Mouse (Mus musculus) megakaryocyte, embryonic 14.5 days (primary cell): Measurements from ENCODE around the gene Krt36. TPM values are rescaled to one million over a fixed set of nuclear protein-coding genes. Genes with fewer than 3 reads are reported as not detected.

Experiments
- H3K27me3 ChIP-seq: replicated peaks from 2 replicates; pipeline ENCODE3; 2012; ENCODE audit warnings: inconsistent platforms
- H3K36me3 ChIP-seq: replicated peaks from 2 replicates; pipeline ENCODE3; 2012; ENCODE audit warnings: low read length, inconsistent platforms, mixed read lengths
- H3K4me1 ChIP-seq: 2 replicates; pipeline ENCODE4 v1.6.1; 2012; ENCODE audit warnings: inconsistent platforms
- H3K4me3 ChIP-seq: replicated peaks from 2 replicates; pipeline ENCODE3; 2012; ENCODE audit warnings: moderate library complexity, mild to moderate bottlenecking, inconsistent platforms
- H3K9me3 ChIP-seq: 2 replicates; pipeline ENCODE4 v1.6.1; 2012; ENCODE audit warnings: inconsistent platforms
- FLI1 ChIP-seq: IDR thresholded peaks from 2 replicates; pipeline ENCODE4 v1.6.1; 2012; ENCODE audit warnings: low read length, inconsistent platforms, mixed read lengths
- GATA1 ChIP-seq: IDR thresholded peaks from 3 replicates; pipeline ENCODE4 v1.6.1; 2012; ENCODE audit warnings: mixed read lengths, low read length, inconsistent platforms, borderline replicate concordance
- polyA plus RNA-seq: library from polyadenylated mRNA; stranded (reverse); fragments of >175 nt; gene quantifications from 2 replicates; pipeline ENCODE4 v1.2.3, GENCODE M21; 2012; ENCODE audit warnings: low replicate concordance; ENCODE audit not compliant: insufficient read depth

Gene Krt36
- polyA plus RNA-seq, result not detected in 2 replicates

GRCm38 (mm10) chr11:100105576-100106122 is at the start of gene Krt36:
Gene Krt36 (minus strand): TSS chr11:100105626.
- Histone ChIP-seq H3K27me3 (no peaks in the 10 kb centered on the region), H3K36me3 (no peaks in the 10 kb centered on the region), H3K4me1 (no peaks in the 10 kb centered on the region), H3K9me3 (no peaks in the 10 kb centered on the region), H3K4me3 (no peak within 1 kb of the TSS)
- TF ChIP-seq FLI1 (no peak), GATA1 (no peak)

- Histone ChIP-seq H3K36me3 (no peaks in the 10 kb centered on the region), H3K4me1 (no peaks in the 10 kb centered on the region), H3K4me3 (no peak within 1 kb of the TSS), H3K27me3 (peaks cover 32% of the 10 kb centered on the region), H3K9me3 (0 out of 2 replicates have a peak, but pooled peaks cover 3% of the 10 kb centered on the region)
- no peak for TF ChIP-seq FLI1
- TF ChIP-seq GATA1, result no peak
Measured at GRCm38 (mm10) chr11:100148615-100149330, 43.3 kb upstream of the Krt36 start, which contains the start of gene Krt19. Gene Krt19 (minus strand): TSS chr11:100148665.

- Histone ChIP-seq H3K4me3 (no peak overlapping the region), H3K9me3 (0 out of 2 replicates have a peak, but pooled peaks cover 3% of the 10 kb centered on the region), H3K36me3 (no peaks in the 10 kb centered on the region), H3K4me1 (no peaks in the 10 kb centered on the region), H3K27me3 (peaks cover 33% of the 10 kb centered on the region)
- no peak for TF ChIP-seq FLI1
- no peak for TF ChIP-seq GATA1
Measured at GRCm38 (mm10) chr11:100147566-100148353, 42.3 kb upstream of the Krt36 start.

- Histone ChIP-seq H3K27me3 (peaks cover 33% of the 10 kb centered on the region), H3K4me1 (no peaks in the 10 kb centered on the region), H3K9me3 (0 out of 2 replicates have a peak, but pooled peaks cover 3% of the 10 kb centered on the region), H3K36me3 (no peaks in the 10 kb centered on the region), H3K4me3 (no peak overlapping the region)
- TF ChIP-seq FLI1, result no peak
- no peak for TF ChIP-seq GATA1
Measured at GRCm38 (mm10) chr11:100145858-100146560, 40.6 kb upstream of the Krt36 start.

- no peak for TF ChIP-seq FLI1
- no peak overlapping the region for H3K4me3 ChIP-seq
- H3K4me1 ChIP-seq, result no peaks in the 10 kb centered on the region
- H3K36me3 ChIP-seq, result no peaks in the 10 kb centered on the region
- peaks cover 35% of the 10 kb centered on the region for H3K27me3 ChIP-seq
- 0 out of 2 replicates have a peak, but pooled peaks cover 3% of the 10 kb centered on the region for H3K9me3 ChIP-seq
Measured at GRCm38 (mm10) chr11:100145104-100145503, 39.7 kb upstream of the Krt36 start.

GRCm38 (mm10) chr11:100140966-100141365 is 35.5 kb upstream of the Krt36 start:
- Histone ChIP-seq H3K9me3 (0 out of 2 replicates have a peak, but pooled peaks cover 3% of the 10 kb centered on the region), H3K4me1 (no peaks in the 10 kb centered on the region)

GRCm38 (mm10) chr11:100139391-100139790 is 34.0 kb upstream of the Krt36 start:
- Histone ChIP-seq H3K4me1 (no peaks in the 10 kb centered on the region), H3K36me3 (no peaks in the 10 kb centered on the region), H3K4me3 (no peak overlapping the region), H3K9me3 (no peaks in the 10 kb centered on the region), H3K27me3 (peaks cover 15% of the 10 kb centered on the region)
- TF ChIP-seq GATA1 (no peak), FLI1 (no peak)

More at GRCm38 (mm10) chr11:100140966-100141365, 35.5 kb upstream of the Krt36 start:
- TF ChIP-seq FLI1 (no peak), GATA1 (no peak)
- Histone ChIP-seq H3K36me3 (no peaks in the 10 kb centered on the region), H3K27me3 (peaks cover 27% of the 10 kb centered on the region), H3K4me3 (no peak overlapping the region)

- no peak for TF ChIP-seq GATA1
- TF ChIP-seq FLI1, result no peak
- Histone ChIP-seq H3K27me3 (peaks cover 11% of the 10 kb centered on the region), H3K4me3 (no peak overlapping the region), H3K36me3 (no peaks in the 10 kb centered on the region), H3K4me1 (no peaks in the 10 kb centered on the region), H3K9me3 (no peaks in the 10 kb centered on the region)
Measured at GRCm38 (mm10) chr11:100138809-100139208, 33.4 kb upstream of the Krt36 start.

GRCm38 (mm10) chr11:100137693-100138092 is 32.3 kb upstream of the Krt36 start:
- no peaks in the 10 kb centered on the region for H3K36me3 ChIP-seq
- no peak overlapping the region for H3K4me3 ChIP-seq
- TF ChIP-seq GATA1 (no peak), FLI1 (no peak)
- H3K4me1 ChIP-seq, result no peaks in the 10 kb centered on the region
- no peaks in the 10 kb centered on the region for H3K9me3 ChIP-seq
- H3K27me3 ChIP-seq, result peaks cover 15% of the 10 kb centered on the region
